Mouse (Mus musculus): Measurements from ENCODE around the gene A730015C16Rik. TPM values are rescaled to one million over a fixed set of nuclear protein-coding genes. Genes with fewer than 3 reads are reported as not detected.

The A730015C16Rik gene
- total and polyA plus RNA-seq, 2 experiments = 0.09 TPM

DNA sequence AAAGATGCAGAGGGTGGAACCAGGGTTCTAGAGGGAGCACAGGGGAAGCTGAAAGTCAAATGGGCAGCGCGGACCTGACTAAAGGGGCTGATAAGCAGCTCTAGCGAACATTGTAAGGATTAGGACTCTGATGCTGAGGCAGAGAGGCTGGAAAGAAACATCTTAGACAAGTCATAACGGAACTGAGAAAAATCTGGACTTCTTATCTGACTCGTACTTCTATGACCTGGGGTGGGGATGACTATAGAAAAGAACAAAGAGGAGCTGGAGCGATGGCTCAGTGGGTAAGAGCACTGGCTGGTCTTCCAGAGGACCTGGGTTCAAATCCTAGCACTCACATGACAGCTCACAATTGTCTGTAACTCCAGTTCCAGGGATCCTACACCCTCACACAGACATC is 29.5 kb upstream of the A730015C16Rik start:
- no peaks in the 10 kb centered on the region for H3K79me2 ChIP-seq (ENCODE audit: control insufficient read depth, insufficient read depth, low read length)
- no peak overlapping the region for H3K9ac ChIP-seq (ENCODE audit: low read depth, low read length)
- no peak overlapping the region for H3K4me3 ChIP-seq (ENCODE audit: insufficient read depth, low read depth, low read length)
- 90% methylated on average over 6 of the region's 6 CpGs for WGBS
- peaks cover 8% of the 10 kb centered on the region for H3K27me3 ChIP-seq (ENCODE audit: control insufficient read depth, insufficient read depth, low read length)
- H3K36me3 ChIP-seq (ENCODE audit: control insufficient read depth, insufficient read depth, low read length) = no peaks in the 10 kb centered on the region
- H3K4me1 ChIP-seq (ENCODE audit: control insufficient read depth, insufficient read depth, low read length) = 0 out of 2 replicates have a peak, but pooled peaks cover 5% of the 10 kb centered on the region
- H3K27ac ChIP-seq (replicated peaks; ENCODE audit: insufficient read depth, low read depth, low read length) = no peak overlapping the region
- DNase-seq (ENCODE audit: extremely low read depth, low read depth, low spot score) = no peak
- TF ChIP-seq CTCF (IDR thresholded peaks at IDR 0.05; ENCODE audit: low read depth, low read length) = no peak
- no peak for TF ChIP-seq POLR2A (IDR thresholded peaks at IDR 0.05; ENCODE audit: extremely low read depth, insufficient read depth, low read length)

DNA sequence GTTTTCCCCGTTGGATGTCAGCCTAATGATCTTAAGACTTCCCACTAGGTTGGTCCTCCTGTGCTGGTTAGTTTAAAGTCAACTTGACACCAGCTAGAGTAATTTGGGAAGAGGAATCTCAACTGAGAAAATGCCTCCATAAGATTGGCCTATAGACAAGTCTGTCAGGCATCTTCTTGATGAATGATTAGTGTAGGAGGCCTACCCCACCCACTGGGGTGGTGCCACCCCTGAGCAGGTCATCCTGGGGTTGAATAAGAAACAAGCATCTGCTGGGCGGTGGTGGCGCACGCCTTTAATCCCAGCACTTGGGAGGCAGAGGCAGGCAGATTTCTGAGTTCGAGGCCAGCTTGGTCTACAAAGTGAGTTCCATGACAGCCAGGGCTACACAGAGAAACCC is 25.3 kb upstream of the A730015C16Rik start:
- no peaks in the 10 kb centered on the region for H3K36me3 ChIP-seq (ENCODE audit: control insufficient read depth, insufficient read depth, low read length)

DNA sequence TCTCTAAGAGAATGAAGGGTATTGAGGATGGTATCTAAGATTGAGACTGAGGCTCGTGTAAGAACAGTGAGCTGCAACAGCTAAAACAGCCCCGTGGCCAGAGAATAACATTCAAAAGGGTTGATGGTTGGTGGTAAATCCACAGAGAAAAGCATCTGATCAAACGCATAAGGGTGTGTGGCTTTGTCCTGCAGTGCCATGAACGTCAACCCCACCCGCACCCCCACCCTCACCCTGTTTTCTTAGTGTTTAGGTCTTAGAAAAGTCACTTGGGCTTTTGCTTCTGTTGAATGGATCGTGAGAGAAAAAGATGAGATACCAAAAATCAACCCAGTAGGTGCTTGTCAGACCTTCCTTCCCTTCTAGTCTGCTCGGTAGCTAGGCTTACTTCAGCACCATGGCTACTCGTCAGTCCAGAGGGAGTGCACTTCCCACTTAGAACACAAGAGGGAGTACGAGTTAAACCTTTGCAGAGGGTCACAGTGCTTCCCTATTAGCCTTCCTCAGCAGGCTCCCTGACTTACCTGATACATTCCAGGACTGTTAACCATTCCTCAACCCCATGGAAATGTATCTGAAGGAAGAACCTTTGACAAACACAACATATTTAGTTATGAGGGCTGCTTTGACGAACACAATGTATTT is 21.4 kb upstream of the A730015C16Rik start:
- no peak overlapping the region for H3K9ac ChIP-seq (ENCODE audit: low read depth, low read length)
- no peaks in the 10 kb centered on the region for H3K36me3 ChIP-seq (ENCODE audit: control insufficient read depth, insufficient read depth, low read length)
- H3K79me2 ChIP-seq (ENCODE audit: control insufficient read depth, insufficient read depth, low read length) = no peaks in the 10 kb centered on the region
- no peaks in the 10 kb centered on the region for H3K4me1 ChIP-seq (ENCODE audit: control insufficient read depth, insufficient read depth, low read length)
- 36% methylated on average over 10 of the region's 10 CpGs for WGBS
- peak; percentile 67 for DNase-seq (ENCODE audit: extremely low read depth, low read depth, low spot score)
- TF ChIP-seq POLR2A (IDR thresholded peaks at IDR 0.05; ENCODE audit: extremely low read depth, insufficient read depth, low read length) (no peak), CTCF (IDR thresholded peaks at IDR 0.05; ENCODE audit: low read depth, low read length) (peak; percentile 66; the same call in 1 of the 2 replicates)
- H3K27ac ChIP-seq (replicated peaks; ENCODE audit: insufficient read depth, low read depth, low read length) = no peak overlapping the region
- no peaks in the 10 kb centered on the region for H3K27me3 ChIP-seq (ENCODE audit: control insufficient read depth, insufficient read depth, low read length)
- no peak overlapping the region for H3K4me3 ChIP-seq (ENCODE audit: insufficient read depth, low read depth, low read length)

More for the DNA sequence above, 25.3 kb upstream of the A730015C16Rik start:
- no peak overlapping the region for H3K4me3 ChIP-seq (ENCODE audit: insufficient read depth, low read depth, low read length)
- H3K4me1 ChIP-seq (ENCODE audit: control insufficient read depth, insufficient read depth, low read length) = no peaks in the 10 kb centered on the region
- H3K27me3 ChIP-seq (ENCODE audit: control insufficient read depth, insufficient read depth, low read length) = no peaks in the 10 kb centered on the region
- no peak overlapping the region for H3K27ac ChIP-seq (replicated peaks; ENCODE audit: insufficient read depth, low read depth, low read length)
- no peaks in the 10 kb centered on the region for H3K79me2 ChIP-seq (ENCODE audit: control insufficient read depth, insufficient read depth, low read length)
- WGBS = 84% methylated on average over 5 of the region's 5 CpGs
- no peak for DNase-seq (ENCODE audit: extremely low read depth, low read depth, low spot score)
- H3K9ac ChIP-seq (ENCODE audit: low read depth, low read length) = no peak overlapping the region
- TF ChIP-seq CTCF (IDR thresholded peaks at IDR 0.05; ENCODE audit: low read depth, low read length) (no peak), POLR2A (IDR thresholded peaks at IDR 0.05; ENCODE audit: extremely low read depth, insufficient read depth, low read length) (no peak)

DNA sequence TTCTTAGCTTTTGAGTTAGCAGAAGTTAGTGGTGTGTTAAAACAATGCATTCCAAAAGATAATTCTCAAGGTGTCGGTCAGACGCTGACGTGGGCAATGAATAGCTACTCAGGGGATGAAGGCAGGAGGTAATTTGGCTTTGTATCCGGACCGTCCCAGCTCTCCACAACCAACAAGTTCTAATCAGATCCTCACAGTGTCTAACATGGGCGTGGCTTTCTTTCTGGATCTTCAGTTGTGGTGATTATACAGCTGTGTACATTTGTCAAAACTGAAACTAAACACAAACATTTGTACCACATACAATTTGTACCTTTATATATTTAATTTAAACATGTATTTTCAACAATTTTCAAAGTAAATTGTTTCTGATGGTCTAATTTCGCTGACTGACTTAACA is 18.4 kb upstream of the A730015C16Rik start:
- DNase-seq (ENCODE audit: extremely low read depth, low read depth, low spot score) = no peak
- H3K4me1 ChIP-seq (ENCODE audit: control insufficient read depth, insufficient read depth, low read length) = no peaks in the 10 kb centered on the region
- H3K36me3 ChIP-seq (ENCODE audit: control insufficient read depth, insufficient read depth, low read length) = peaks cover 10% of the 10 kb centered on the region; the same call in 1 of the 2 replicates
- no peak overlapping the region for H3K4me3 ChIP-seq (ENCODE audit: insufficient read depth, low read depth, low read length)
- no peaks in the 10 kb centered on the region for H3K79me2 ChIP-seq (ENCODE audit: control insufficient read depth, insufficient read depth, low read length)
- H3K27me3 ChIP-seq (ENCODE audit: control insufficient read depth, insufficient read depth, low read length) = no peaks in the 10 kb centered on the region
- 84% methylated on average over 7 of the region's 7 CpGs for WGBS
- no peak overlapping the region for H3K27ac ChIP-seq (replicated peaks; ENCODE audit: insufficient read depth, low read depth, low read length)
- H3K9ac ChIP-seq (ENCODE audit: low read depth, low read length) = no peak overlapping the region
- TF ChIP-seq POLR2A (IDR thresholded peaks at IDR 0.05; ENCODE audit: extremely low read depth, insufficient read depth, low read length) (no peak), CTCF (IDR thresholded peaks at IDR 0.05; ENCODE audit: low read depth, low read length) (no peak)

DNA sequence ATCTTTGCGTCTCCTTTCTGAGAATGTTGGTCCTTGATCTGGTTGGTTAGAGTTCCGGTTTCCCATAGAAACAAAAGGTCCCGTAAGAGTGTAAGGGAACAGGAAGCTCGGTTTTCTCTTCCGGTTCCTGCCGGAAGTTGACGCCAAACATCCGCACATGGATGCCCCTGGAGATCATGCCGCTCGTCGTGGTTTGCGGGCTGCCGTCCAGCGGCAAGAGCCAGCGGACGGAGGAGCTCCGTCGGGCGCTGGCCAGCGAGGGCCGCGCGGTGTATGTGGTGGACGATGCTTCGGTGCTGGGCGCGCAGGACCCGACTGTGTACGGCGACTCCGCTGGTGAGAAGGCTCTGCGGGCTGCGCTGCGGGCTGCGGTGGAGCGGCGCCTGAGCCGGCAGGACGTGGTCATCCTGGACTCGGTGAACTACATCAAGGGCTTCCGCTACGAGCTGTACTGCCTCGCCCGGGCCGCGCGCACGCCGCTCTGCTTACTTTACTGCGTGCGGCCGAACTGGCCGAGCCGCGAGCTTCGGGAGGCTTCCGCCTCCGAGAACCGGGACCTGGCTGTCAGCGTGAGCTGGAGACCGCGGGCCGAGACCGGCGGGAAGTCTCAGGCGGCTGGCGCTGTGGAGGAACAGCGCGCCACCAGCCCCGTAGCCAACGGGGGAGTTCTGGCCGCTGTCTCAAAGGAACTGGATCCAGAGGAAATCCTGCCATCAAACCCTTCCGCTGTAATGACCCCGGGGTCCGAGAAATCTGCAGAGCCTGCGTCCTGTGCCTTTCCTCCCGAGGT is 509 bp downstream of the A730015C16Rik start, which contains the start of gene Kti12:
TSS of gene Kti12 (plus strand) at position 71 of the 790 bp plus-strand sequence.
- H3K79me2 ChIP-seq (ENCODE audit: control insufficient read depth, insufficient read depth, low read length) = peaks cover 7% of the 10 kb centered on the region; the same call in 1 of the 2 replicates
- H3K36me3 ChIP-seq (ENCODE audit: control insufficient read depth, insufficient read depth, low read length) = 0 out of 2 replicates have a peak, but pooled peaks cover 2% of the 10 kb centered on the region
- TF ChIP-seq CTCF (IDR thresholded peaks at IDR 0.05; ENCODE audit: low read depth, low read length) = no peak
- peak; percentile 47; the same call in 1 of the 2 replicates for TF ChIP-seq POLR2A (IDR thresholded peaks at IDR 0.05; ENCODE audit: extremely low read depth, insufficient read depth, low read length)
- H3K27ac ChIP-seq (replicated peaks; ENCODE audit: insufficient read depth, low read depth, low read length) = peak within 1 kb of the TSS; percentile 65
- H3K27me3 ChIP-seq (ENCODE audit: control insufficient read depth, insufficient read depth, low read length) = no peaks in the 10 kb centered on the region
- peak within 1 kb of the TSS; percentile 77 for H3K9ac ChIP-seq (ENCODE audit: low read depth, low read length)
- under 1% methylated on average over 77 of the region's 77 CpGs for WGBS
- H3K4me3 ChIP-seq (ENCODE audit: insufficient read depth, low read depth, low read length) = peak within 1 kb of the TSS; percentile 66
- peaks cover 7% of the 10 kb centered on the region for H3K4me1 ChIP-seq (ENCODE audit: control insufficient read depth, insufficient read depth, low read length)
- DNase-seq (ENCODE audit: extremely low read depth, low read depth, low spot score) = peak; percentile 89
